Mouse (Mus musculus): ENCODE data around the gene Ano4.

GRCm38 (mm10) chr10:88978932-88979331 lies 365.6 kb downstream of the Ano4 start:
- TF ChIP-seq CTCF (IDR thresholded peaks at IDR 0.05; ENCODE audit: borderline replicate concordance, insufficient read depth, low read length), result no peak
- TF ChIP-seq POLR2A (IDR thresholded peaks at IDR 0.05; ENCODE audit: low read depth, low read length), result no peak

All from embryonic fibroblast, embryonic 13.5 days (primary cell).